Mouse (Mus musculus) c-Kit-positive CD71-negative TER-119-negative erythroid progenitor cells, embryonic 14.5 days (primary cell): ENCODE measurements around the gene Phactr3.
"Not testable (repeated sequence)": the region's sequence is repeated elsewhere in the genome, so short reads cannot be mapped to it uniquely, and the experiment has no call there.

ENCODE experiments used
- DNase-seq: peaks from one replicate; pipeline ENCODE4 v3.0.0-alpha.2; 2013; ENCODE audit warnings: low read depth

The Phactr3 gene

DNA sequence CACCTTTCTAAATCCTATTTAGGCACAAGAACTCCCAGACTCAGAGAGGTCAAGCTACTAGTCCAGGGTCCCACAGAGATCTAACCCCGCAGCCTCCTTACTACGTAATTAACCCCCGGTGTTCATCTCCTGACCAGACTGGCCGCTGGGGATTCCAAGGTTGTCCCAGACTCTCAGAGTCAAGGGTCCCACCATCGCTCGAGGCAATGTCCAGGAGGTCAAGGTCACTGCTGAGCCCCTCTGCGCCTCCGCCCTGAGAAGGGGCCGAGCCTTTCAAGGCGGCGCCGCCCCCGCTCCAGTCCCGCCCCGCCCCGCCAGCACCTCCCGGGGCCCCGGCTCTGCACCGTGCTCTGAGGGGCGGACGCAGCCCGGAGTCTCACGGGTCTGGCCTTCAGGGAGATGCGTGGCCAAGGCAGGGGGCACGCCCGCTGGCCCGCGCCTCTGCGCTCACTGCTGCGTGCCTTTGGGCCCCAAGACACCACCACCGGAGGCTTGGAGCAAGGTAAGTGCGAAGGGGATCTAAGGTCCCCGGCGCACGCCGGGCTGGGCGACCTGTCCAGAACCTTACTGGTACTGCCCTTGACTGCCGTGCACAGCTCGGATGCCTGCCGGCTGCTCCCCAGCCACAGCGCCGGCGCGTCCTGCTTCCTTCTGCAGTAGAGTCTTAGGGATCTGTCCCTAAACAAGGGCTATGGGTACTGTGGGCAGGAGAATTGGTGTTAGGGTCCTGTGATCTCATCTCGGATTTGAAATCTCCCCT is at the start of gene Phactr3:
Gene Phactr3 (plus strand): TSS at position 175 of the 760 bp plus-strand sequence.
- no peak for DNase-seq

DNA sequence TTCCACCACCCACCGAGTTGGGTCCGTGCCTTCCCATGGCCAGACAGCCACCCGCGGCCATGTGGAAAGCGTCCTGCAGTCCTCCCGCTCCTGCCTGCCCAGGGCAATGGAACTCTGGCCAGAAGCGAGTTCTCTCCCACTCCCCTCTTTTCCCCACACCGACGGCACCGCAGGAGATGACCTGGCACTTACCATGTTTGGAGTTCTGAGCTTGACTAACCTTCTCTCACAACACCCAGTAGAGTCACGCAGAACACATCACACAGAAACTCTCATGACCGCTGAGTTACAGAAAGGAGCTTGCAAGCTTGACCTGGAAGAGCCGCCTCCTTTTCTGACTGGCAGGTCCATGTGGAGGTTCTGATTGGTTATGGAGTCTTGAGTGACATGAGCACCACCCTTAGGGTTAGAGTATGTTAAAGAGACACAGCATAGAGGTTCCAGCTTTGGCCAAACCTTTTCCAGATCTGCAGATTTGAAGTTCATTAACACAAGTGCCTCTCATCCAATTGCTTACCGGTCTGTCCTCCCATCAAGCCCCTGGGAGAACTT is 40.5 kb upstream of the Phactr3 start, which contains the start of gene Zfp931:
Gene Zfp931 (minus strand): TSS at position 311 of the 552 bp plus-strand sequence.
- DNase-seq, result not testable (repeated sequence)

DNA sequence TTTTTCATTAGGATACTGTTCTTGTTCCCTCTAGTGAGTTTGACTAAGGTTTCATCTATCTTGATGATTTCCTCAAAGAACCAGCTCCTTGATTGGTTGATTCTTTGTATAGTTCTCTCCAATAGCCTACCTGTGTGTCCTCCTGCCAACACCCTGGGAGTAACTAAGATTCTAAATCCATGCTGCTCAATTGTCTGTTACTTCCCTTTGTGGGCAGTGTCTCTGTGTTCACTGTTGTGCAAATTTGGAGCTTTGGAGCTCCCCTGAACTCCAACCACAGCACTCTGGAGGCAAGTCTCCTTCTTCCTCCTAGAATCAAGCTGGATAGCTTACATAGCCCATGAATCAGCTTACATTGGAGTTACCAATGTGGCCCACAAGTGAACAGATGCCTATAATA is 29.2 kb upstream of the Phactr3 start:
- DNase-seq, result no peak

DNA sequence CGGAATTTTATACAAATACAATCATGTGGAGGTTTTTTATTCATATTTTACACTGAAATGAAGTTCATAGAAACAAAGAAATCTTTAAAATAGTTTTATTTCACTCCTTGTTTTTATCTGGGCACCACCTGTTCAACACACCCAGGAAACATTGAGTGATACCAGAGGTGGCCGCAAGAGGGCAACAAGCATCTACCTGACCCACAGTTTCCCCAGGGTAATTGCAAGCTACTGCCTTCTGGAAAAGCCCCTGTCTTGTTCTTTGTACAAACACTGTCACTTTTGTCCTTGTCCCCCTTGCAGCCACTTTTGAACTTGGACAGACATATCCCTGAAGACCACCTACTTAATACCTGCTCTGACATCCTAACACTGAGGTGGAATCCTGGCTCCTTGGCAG is 20.8 kb upstream of the Phactr3 start:
- DNase-seq, result peak; percentile 30

DNA sequence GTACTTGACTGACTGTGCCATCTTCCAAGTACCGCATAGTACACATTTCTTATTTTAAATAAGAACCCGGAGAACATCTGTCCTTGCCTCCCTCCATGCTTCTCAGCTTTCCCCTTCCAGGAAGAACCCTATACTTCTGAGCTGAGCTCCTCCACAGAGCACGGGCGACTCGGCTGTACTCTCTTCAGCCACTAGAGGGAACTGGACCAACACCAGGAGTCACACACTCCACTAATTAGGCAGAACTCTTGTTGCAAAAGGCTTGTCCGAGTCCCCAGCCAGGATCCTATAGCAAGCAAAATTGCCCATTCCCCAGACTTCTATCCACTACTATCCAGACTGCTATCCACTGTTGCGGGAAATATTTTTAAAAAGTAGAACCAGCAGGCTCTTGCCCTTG is 16.8 kb upstream of the Phactr3 start:
- peak; percentile 8 for DNase-seq

DNA sequence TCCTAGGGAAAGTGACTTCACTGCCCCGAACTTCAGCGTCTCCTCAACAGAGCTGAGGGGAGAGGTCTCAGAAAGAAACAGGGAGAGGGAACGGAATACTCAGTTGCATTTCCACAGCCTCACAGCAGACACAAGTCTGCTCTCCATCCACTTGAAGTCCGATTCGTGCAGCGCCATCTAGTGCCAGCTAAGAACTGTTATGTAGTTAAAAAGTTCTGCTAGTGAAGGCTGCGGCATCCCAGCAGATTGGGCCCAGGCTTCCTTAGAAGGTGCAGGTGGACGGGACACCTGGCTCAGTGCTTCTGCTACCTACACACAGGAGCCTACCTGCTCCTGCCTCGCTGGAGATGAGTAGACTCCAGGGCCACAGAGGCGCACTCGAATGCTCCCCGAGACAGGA is 829 bp upstream of the Phactr3 start:
- peak; percentile 22 for DNase-seq

DNA sequence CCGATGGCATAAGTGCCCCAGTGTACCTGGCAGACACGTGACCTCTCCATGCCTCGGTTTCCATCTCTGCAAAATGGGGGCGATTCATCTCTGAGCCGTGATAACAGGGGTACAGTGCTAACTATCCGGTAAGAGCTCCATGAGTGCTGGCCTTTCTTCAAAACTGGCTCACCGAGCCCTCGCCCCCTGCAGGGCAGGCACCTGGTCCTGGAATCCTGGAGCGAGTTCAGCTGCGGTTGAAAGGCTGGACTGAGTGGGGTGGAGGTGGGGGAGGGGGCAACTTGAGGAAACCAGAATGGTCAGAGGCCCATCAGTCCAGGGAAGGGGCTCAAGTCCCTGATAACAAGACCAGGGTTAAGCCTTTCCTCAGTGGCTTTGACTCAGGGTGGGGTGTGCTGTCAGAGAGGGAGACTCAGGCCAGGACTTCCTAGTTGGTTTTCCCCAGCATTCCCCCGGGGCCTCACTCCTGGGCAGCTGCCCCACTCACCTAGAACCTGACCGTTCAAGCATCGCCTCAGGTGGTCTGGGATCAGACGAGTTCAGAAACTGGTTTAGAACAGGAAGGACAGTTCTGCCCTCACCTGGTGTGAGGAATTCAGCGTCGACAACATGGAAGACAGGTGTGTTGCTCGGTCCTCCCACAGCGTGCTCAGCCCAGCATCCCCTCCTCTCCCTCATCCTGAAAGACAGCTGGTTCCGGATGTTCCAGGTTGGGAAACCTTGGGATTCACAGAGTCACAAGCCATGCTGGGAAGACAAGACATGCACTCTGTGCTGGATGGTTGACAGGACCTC is 983 bp downstream of the Phactr3 start:
- DNase-seq, result no peak

DNA sequence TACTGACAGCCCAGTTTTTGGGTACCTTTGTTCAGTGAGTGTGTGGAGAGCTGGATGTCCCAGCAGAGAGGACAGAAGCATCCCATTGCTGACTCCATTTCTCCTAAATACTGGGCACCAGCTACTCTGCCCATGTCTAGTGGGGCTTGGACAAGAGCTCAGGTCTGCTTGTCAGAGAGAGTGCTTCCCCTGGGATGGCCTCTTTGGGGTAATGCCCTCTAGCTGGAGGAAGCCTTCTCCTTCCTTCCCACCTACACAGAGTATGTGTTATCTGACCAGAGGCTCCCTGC is 1.5 kb downstream of the Phactr3 start:
- no peak for DNase-seq

DNA sequence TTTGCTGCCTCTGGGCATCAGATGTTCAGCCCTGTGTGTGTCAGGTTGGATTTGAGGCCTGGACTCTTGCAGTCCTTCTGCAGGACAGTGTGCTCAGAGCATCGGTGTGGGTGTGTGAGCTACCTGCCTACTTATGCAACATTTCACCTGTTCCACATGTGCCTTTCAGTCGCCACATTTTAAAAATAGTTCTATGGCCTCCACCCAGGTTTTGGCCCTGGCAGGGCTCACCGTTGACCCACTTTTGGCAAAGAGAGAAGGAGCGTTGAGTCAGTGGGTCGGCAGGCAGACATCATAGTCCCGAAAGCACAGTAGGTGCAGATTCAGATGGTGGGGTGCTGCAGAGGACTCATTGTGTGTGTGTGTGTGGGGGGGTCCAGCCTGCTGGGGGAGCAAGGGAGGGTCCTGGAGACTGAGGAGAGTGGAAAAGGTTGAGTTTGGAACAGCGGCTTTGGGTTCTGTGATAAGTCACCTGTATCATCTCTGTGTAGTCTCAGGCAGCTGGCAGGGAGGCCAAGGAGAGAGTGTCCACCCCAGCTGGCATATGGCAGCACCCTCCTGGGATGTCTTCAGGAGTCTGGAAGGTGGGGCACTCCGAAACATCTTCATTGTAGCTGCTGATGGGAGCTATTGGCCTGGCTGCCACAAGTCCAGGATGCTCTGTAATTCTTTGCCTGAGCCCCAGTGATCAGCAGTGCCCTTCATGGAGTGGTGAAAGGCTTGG is 2.0 kb downstream of the Phactr3 start:
- DNase-seq, result no peak

DNA sequence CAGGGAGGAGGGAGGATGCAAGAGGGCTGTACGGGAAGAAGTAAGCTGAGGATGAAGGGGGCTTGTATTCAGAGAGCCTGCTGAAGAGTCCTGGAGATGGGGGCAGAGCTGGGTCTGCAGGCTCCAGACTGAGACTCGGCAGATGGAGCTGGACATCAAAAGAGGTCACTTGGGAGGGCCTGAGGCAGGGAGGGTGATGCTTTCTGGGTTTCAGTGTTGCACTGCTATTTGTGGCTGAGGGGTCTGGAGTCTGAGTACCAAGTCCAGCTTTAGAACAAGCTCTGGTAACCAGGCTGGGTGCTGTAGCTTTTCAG is 2.6 kb downstream of the Phactr3 start:
- DNase-seq, result no peak

DNA sequence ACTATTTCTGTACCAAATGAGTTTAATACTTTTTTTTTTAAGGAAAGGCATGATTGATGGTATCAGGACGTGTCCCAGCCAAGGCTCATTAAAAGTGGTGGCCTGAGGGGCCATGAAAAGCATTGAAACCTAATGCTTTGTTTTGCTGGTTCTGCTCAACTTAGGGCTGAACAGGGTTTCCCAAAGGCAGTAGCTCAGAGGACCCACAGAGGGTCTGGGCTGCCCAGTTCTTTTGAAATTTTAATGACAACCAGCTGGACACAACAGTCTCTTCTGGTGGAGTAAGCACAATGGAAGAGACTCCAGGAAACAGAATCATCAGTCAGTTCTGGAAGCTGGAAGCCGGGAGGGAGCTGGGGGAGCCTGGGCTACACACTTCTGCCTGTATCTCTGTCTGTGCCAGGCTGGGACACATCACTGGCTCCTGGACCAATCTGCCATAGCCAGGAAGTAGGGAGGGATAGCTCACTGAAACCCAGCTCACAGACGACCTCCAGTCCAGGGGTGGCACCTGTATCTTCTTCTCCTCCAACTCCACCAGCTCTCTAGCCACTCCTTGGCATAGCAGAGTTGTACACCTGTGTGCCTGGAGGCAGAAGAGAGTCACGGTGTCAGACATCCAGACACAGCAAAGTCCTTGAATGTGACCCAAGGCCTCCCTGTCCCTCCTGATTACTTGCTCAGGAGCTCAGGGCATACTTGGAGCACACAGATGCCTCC is 3.3 kb downstream of the Phactr3 start:
- no peak for DNase-seq

DNA sequence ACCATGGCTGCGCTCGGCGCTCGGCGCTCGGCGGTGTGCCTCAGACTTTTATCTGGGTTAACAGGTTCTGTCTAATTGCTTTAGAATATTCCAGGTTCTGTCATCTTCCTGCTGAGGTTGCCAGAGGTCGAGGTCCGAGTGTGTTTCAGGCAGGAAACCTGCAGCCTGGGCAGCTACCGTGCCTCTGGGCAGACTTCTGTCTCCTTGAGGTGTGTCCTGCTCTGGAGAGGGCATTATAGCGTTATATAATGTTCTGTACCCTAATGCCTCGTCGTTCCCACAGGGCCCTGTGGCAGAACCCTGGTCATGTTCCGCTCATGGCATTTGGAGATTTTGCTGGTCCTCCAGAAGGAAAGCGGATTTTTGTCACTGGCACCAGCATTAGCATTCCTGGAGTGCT is 4.7 kb downstream of the Phactr3 start:
- no peak for DNase-seq

DNA sequence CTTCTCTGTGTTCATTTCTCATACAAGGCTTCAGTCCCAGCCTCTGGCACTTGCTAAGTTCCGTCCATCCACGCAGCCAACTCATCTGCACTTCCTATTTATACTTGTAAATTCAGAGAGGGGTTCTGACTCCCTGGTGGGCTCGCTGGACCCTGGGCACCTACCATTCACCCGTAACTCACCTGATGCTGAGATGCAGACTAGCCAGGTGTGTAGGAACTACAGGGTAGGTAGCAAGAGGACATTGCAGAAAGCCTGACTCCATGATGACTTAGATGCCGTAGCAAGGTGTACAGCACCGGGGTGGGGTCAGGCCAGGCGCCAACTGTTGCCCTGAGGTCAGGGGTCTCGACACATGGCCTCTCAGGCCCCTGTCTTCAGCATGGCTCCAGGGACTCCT is 6.7 kb downstream of the Phactr3 start:
- no peak for DNase-seq

DNA sequence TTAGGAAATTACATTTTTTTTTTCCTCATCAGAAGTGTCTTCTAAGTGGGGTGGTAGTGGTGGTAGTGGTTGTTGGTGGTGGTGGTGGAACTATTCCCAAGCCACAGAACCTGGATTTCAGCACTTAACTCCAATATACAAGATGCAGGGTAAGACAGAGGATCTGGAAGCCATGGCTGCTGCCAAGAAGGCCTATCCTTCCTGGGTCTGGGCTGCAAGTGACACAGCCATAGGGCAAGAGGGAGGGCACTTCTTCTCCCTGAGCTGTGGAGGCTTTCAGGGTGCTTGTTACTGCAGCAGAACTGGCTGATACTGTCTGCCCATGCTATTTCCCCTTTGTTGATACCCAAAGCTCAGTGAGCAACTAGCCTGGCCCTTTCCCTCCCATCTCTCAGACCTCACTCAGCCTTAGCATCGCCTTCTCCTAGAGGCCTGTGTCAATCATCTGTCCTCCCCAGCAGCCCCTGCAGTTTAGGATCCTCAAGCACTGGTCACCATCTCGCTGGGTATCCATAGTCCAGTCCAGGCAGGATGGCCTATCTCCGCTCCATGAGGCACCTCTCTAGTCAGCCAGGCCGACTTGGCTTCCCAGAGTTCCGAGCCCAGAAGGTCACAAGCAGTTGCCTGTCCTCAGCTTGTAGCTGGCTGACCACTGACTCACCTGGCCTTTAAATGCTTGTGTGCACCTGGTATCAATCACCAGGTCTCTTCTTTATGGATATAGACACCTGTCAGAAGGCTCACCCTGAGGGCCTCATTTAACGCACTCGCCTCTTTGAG is 7.5 kb downstream of the Phactr3 start:
- no peak for DNase-seq

DNA sequence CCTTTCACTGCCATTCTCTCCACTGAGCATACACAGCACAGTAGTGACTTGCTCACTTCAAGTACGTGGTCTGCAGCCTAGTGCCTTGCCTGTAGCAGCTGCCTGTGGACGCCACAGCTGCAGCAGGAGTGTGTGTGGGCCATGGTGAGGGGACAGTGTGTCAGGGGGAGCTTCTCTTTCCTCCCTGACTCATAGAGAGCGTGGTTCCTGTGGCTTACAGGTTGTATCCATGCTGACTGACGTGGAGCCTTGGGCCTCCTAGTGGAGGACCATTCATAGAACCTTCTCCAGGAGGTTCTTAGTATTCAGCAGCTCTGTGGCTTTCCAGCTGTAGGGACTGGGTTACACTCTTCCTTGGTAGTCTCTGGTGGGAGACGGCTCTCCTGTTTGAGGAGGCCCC is 9.8 kb downstream of the Phactr3 start:
- no peak for DNase-seq

DNA sequence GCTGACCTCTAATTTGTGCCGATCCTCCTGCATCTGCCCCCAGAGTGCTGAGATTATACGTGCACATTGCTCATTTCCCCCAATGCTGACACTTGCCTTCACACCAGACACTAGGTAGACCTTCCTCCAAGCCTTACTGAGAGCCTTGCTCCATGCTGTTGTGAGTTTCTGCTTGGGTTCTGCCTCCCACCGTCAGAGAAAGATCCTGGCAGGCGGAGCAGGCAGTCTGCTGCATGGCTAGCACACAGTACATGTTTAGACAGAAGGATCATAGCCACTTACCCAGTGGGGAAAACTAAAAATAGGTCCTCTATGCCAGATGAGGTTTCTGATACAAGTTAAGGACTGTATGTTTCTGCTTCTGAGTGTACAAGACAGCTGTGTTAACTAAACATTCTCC is 10.4 kb downstream of the Phactr3 start:
- no peak for DNase-seq

DNA sequence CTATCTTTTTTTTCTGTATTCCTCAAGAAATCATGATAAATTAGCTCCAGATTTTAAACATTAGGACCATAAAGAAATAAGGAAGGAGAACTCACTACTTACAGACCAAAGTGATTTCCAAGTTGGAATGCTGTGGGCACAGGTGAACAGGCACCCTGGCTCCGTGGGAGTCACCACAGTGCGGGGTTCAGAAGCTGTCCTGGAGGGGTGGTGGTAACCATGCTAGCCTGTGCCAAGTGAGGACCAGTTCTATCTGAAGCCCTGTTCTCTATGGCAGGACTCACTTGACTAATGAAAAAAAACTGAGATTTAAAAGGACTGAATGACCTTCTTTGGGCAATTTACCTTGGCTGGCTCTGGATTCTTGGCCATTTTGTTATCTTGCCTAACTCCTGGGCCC is 10.9 kb downstream of the Phactr3 start:
- no peak for DNase-seq

DNA sequence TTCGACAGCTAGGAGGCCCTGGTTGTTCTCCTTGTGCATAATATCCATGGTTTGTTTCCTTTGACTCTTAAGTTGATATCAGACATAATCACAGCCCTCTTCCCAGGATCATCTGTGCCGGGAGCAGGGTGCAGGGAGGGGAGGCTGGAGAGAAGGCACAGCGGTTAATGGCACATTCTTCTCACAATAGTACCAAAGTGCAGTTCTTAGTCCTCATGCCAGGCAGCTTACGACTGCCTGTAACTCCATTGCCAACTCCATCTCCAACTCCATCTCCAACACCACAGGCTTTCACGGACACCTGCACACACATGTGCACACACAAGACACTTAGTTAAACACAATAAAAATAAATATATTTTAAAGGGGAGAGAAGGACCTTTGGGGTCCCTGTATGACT is 11.8 kb downstream of the Phactr3 start:
- DNase-seq, result no peak

DNA sequence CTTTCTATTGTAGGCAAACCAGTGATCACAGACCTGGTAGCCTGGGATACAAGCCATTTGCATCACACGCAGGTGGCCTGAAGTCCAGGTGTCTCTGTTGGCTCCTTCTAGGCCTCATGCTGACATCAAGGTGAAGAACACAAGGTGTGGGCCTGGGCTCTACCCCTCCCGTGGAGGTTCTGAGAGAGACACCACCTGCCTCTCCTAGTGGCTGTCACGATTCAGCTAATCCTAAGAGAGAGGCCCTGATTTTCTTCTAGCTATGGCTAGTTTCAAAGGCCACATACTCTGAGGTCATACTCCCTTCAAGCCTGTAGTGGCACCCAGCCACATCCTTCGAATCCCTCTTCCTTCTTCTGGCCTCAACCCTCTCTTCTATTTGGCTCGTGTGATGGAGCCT is 12.2 kb downstream of the Phactr3 start:
- no peak for DNase-seq

DNA sequence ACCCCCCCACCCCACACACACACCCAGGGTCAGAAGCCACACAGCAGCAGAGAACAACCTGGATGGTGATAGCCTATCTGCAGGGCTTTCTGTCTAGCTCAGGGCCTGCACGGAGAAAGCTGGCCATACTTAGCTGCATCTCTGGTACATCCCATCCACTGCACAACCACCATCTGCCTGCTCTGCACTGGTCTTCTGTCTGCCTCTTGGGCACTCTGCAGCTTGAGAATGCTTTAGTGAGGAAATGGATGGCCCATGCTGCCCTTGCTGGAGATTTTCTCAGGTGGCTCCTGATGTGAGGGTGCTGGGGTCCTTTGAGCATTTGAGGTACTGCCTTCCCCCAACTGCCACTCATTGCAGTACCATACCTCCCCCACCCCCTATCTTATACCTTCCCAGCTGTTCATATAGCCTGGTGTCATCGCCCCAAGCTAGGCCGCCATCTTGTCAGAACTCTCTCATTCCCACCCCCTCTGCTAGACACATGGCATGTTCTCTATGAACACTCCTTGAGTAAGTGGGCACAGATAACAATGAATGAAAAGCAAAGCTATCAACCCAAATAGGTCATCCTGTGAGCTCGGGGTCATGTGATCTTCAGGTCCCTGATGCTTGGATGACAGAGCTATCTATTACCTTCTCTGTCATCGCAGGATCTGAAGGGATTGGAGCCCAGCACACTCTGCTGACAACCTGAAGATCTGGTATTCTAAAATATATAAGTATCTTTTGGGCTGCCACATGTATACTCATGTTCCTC is 13.0 kb downstream of the Phactr3 start:
- DNase-seq, result no peak

DNA sequence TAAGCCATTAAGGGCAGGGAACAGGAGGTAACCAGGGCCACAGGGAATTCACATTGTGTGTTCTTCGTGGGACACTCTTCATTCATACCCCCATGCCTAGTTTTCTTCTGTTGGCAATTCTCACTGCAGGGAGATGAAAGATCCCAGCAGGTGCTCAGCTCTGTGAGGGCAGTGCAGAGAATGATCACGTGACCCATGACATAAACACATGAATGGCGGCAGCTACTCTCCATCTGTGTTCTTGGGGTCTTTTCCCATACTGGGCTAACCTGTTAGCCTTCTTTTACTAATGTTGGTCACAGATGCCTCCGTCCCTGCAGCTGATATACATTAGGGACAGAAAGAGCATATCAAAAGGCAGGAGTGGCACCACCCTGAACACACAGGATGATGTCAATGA is 16.9 kb downstream of the Phactr3 start:
- DNase-seq, result no peak
